Mouse (Mus musculus) layer of hippocampus, postnatal 36 days (tissue): Measurements from ENCODE around the gene Zcchc17. TPM values are rescaled to one million over a fixed set of nuclear protein-coding genes. Genes with fewer than 3 reads are reported as not detected.

Experiments
- DNase-seq, 2 experiments: peaks; one replicate each; pipeline ENCODE4 v3.0.0; 2022
- total RNA-seq, 2 experiments: library from RNA; stranded (reverse); gene quantifications; 2 replicates each; pipeline ENCODE4 v1.2.3; 2021

The Zcchc17 gene
- total RNA-seq, 2 experiments from 2014 or later, result 62.2 to 64.1 TPM

- DNase-seq, result no peak
Measured at GRCm38 (mm10) chr4:130316691-130317090, 43.1 kb downstream of the Zcchc17 start.

- no peak for DNase-seq
Measured at GRCm38 (mm10) chr4:130315771-130316527, 43.8 kb downstream of the Zcchc17 start.

- no peak for DNase-seq
Measured at GRCm38 (mm10) chr4:130313552-130313951, 46.2 kb downstream of the Zcchc17 start.

- no peak for DNase-seq
Measured at GRCm38 (mm10) chr4:130312526-130312925, 47.2 kb downstream of the Zcchc17 start.

GRCm38 (mm10) chr4:130309254-130309653, 50.5 kb downstream of the Zcchc17 start:
- no peak for DNase-seq

GRCm38 (mm10) chr4:130308231-130309081, 51.3 kb downstream of the Zcchc17 start, which contains the start of the genes Fabp3 and Gm10570:
Gene Fabp3 (plus strand): TSS chr4:130308595.
Gene Gm10570 (minus strand): TSS chr4:130308674.
- peak; percentile 72 to 74 for DNase-seq

- peak in 1 of 2 experiments; percentile 30 for DNase-seq
Measured at GRCm38 (mm10) chr4:130307851-130308230, 51.9 kb downstream of the Zcchc17 start.

GRCm38 (mm10) chr4:130306796-130307630, 52.7 kb downstream of the Zcchc17 start:
- DNase-seq, result no peak

- no peak for DNase-seq
Measured at GRCm38 (mm10) chr4:130304746-130305145, 55.0 kb downstream of the Zcchc17 start.

GRCm38 (mm10) chr4:130302285-130302870, 57.4 kb downstream of the Zcchc17 start:
- DNase-seq, result no peak

GRCm38 (mm10) chr4:130299629-130300018, 60.1 kb downstream of the Zcchc17 start:
- no peak for DNase-seq

- DNase-seq, result no peak
Measured at GRCm38 (mm10) chr4:130298877-130299628, 60.7 kb downstream of the Zcchc17 start.

GRCm38 (mm10) chr4:130297123-130297529, 62.6 kb downstream of the Zcchc17 start:
- DNase-seq, result no peak

- no peak for DNase-seq
Measured at GRCm38 (mm10) chr4:130296243-130296965, 63.3 kb downstream of the Zcchc17 start.

- DNase-seq, result no peak
Measured at GRCm38 (mm10) chr4:130295047-130295745, 64.5 kb downstream of the Zcchc17 start.

- DNase-seq, result no peak
Measured at GRCm38 (mm10) chr4:130294513-130294912, 65.2 kb downstream of the Zcchc17 start.

GRCm38 (mm10) chr4:130292271-130292670, 67.5 kb downstream of the Zcchc17 start:
- DNase-seq, result peak; percentile 47 to 58

GRCm38 (mm10) chr4:130289824-130290223, 69.9 kb downstream of the Zcchc17 start:
- no peak for DNase-seq

GRCm38 (mm10) chr4:130286531-130286930, 73.2 kb downstream of the Zcchc17 start:
- no peak for DNase-seq

GRCm38 (mm10) chr4:130283826-130284225, 75.9 kb downstream of the Zcchc17 start:
- no peak for DNase-seq
